Mouse (Mus musculus) myocyte (in vitro differentiated cells): Measurements from ENCODE around the gene Gm20388. TPM values are rescaled to one million over a fixed set of nuclear protein-coding genes. Genes with fewer than 3 reads are reported as not detected.

Experiments
- H3K27me3 ChIP-seq: one replicate; pipeline ENCODE4 v1.6.1; 2011; ENCODE audit not compliant: control insufficient read depth, insufficient read depth, insufficient read length
- H3K36me3 ChIP-seq: one replicate; pipeline ENCODE4 v1.6.1; 2011; ENCODE audit not compliant: control insufficient read depth, insufficient read depth
- H3K4me2 ChIP-seq: one replicate; pipeline ENCODE4 v1.6.1; 2011; ENCODE audit warnings: low read depth, control low read depth
- H3K4me3 ChIP-seq: one replicate; pipeline ENCODE4 v1.5.1; 2011; ENCODE audit warnings: mild to moderate bottlenecking, control low read depth, moderate library complexity
- H3K79me2 ChIP-seq: one replicate; pipeline ENCODE4 v1.6.1; 2011; ENCODE audit not compliant: control insufficient read depth, insufficient read depth
- H3ac ChIP-seq: one replicate; pipeline ENCODE4 v1.6.1; 2011; ENCODE audit not compliant: control insufficient read depth, insufficient read length
- CEBPB ChIP-seq: IDR thresholded peaks from 2 replicates; pipeline ENCODE4 v1.6.1; 2011; ENCODE audit warnings: mild to moderate bottlenecking, moderate library complexity; ENCODE audit not compliant: poor library complexity, insufficient read depth, severe bottlenecking
- E2F4 ChIP-seq: IDR thresholded peaks from one replicate; pipeline ENCODE4 v1.6.1; 2011; ENCODE audit warnings: mild to moderate bottlenecking, control low read depth, moderate library complexity; ENCODE audit not compliant: insufficient read depth
- MAX ChIP-seq: IDR thresholded peaks from one replicate; pipeline ENCODE4 v1.6.1; 2011; ENCODE audit warnings: low read depth, mild to moderate bottlenecking, control low read depth
- MYOD1 ChIP-seq, 3 experiments: IDR thresholded peaks; one replicate each; pipeline ENCODE4 v1.6.1; 2011; ENCODE audit warnings: control low read depth in 2 of 3, low read depth in 2 of 3, mild to moderate bottlenecking in 2 of 3, moderate library complexity in 1 of 3; ENCODE audit not compliant: insufficient read length in 2 of 3, control insufficient read depth in 1 of 3
- MYOG ChIP-seq, 3 experiments: IDR thresholded peaks; one replicate each; pipeline ENCODE4 v1.6.1; 2011; ENCODE audit warnings: control low read depth in 2 of 3, low read depth in 2 of 3, mild to moderate bottlenecking in 2 of 3; ENCODE audit not compliant: insufficient read length in 2 of 3, control insufficient read depth in 1 of 3, insufficient read depth in 1 of 3
- POLR2A ChIP-seq: IDR thresholded peaks from one replicate; pipeline ENCODE4 v1.6.1; 2011; ENCODE audit warnings: low read depth, mild to moderate bottlenecking, control low read depth, moderate library complexity; ENCODE audit not compliant: insufficient read length
- POLR2AphosphoS2 ChIP-seq: IDR thresholded peaks from one replicate; pipeline ENCODE4 v1.6.1; 2011; ENCODE audit warnings: low read depth, control low read depth; ENCODE audit not compliant: insufficient read length
- REST ChIP-seq: IDR thresholded peaks from one replicate; pipeline ENCODE4 v1.6.1; 2011; ENCODE audit warnings: mild to moderate bottlenecking, control low read depth, moderate library complexity; ENCODE audit not compliant: insufficient read depth, insufficient read length
- SRF ChIP-seq: IDR thresholded peaks from one replicate; pipeline ENCODE4 v1.6.1; 2011; ENCODE audit warnings: low read depth; ENCODE audit not compliant: control insufficient read depth, insufficient read length
- TCF12 ChIP-seq: IDR thresholded peaks from one replicate; pipeline ENCODE4 v1.6.1; 2011; ENCODE audit warnings: mild to moderate bottlenecking, control low read depth; ENCODE audit not compliant: poor library complexity, insufficient read depth, severe bottlenecking
- TCF3 ChIP-seq: IDR thresholded peaks from one replicate; pipeline ENCODE4 v1.6.1; 2011; ENCODE audit warnings: low read depth, control low read depth; ENCODE audit not compliant: insufficient read length
- USF1 ChIP-seq: IDR thresholded peaks from one replicate; pipeline ENCODE4 v1.6.1; 2011; ENCODE audit warnings: low read depth, mild to moderate bottlenecking, control low read depth, moderate library complexity
- polyA plus RNA-seq: library from polyadenylated mRNA; unstranded; fragments of >200 nt; fragmentation: generic; extraction: Trizol; gene quantifications from one replicate; pipeline ENCODE4 v1.2.1, GENCODE M21; 2012; ENCODE audit warnings: missing spikeins

The Gm20388 gene
- polyA plus RNA-seq, 1 experiment: 15.3 TPM

DNA sequence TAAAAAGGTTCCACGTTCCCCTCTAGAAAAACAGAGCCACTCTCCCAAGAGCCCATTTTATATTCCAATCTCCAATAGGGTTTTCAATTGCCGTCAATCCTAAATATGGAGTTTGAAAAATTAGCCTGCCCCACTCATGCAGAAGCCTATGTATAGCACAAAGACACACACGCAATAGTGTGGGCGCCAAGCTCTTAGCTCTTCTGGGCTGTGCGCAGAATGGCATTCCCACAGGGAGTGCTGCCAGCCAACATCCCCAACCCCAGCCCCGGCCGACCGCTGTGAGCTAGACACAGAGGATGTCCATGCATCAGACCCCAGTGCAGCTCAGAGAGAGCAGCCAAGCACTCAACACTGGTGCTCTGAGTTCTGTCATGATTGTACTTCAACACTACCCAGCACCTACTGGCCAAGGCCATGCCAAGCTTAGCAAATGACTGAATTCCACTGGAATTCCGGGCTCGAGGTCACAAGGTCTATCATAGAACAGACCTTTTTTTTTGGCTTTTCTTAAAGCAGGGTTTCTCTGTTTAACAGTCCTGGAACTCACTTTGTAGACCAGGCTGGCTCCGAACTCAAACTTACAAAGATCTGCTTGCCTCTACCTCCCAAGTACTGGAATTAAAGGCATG, 1899.0 kb downstream of the Gm20388 start:
- TF ChIP-seq TCF12: no peak
- no peak for TF ChIP-seq E2F4
- no peak for TF ChIP-seq MAX
- no peak for TF ChIP-seq CEBPB
- TF ChIP-seq MYOG (IDR thresholded peaks at IDR 0.05; ENCODE audit: control insufficient read depth in 1 of 3, insufficient read depth in 1 of 3, insufficient read length in 2 of 3, low read depth in 2 of 3): no peak
- TF ChIP-seq TCF3: no peak
- TF ChIP-seq POLR2AphosphoS2: no peak
- TF ChIP-seq REST: no peak
- no peak for TF ChIP-seq MYOD1 (IDR thresholded peaks at IDR 0.05; ENCODE audit: control insufficient read depth in 1 of 3, insufficient read length in 2 of 3, low read depth in 2 of 3)
- TF ChIP-seq POLR2A: no peak
- TF ChIP-seq SRF: no peak
- no peak for TF ChIP-seq USF1
- Histone ChIP-seq H3K36me3 (peaks cover 6% of the 10 kb centered on the region), H3ac (no peak overlapping the region)

DNA sequence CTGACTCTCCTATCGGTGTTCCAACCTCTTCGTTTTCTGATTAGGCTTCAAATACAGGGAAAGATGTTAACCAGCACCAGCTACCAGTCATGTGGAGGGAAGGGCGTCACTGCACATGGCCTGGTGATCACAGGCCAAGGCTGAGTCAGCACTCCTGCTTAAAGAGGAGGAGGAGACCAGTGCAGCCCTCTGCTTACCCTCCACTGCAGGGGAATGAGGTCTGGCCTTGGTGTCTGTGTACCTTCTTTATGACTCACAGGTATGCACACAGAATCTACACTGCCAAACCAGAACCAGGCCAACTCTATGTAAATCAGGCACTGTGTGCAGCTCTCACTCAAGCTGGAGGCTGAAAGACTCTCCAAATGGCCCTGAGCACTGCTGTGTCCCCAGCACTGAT, 1900.9 kb downstream of the Gm20388 start:
- no peak overlapping the region for H3K4me3 ChIP-seq
- no peak overlapping the region for H3ac ChIP-seq
- H3K36me3 ChIP-seq: peaks cover 6% of the 10 kb centered on the region
- H3K4me2 ChIP-seq: no peak overlapping the region
- no peaks in the 10 kb centered on the region for H3K27me3 ChIP-seq
- no peak for TF ChIP-seq REST
- no peak for TF ChIP-seq POLR2AphosphoS2
- TF ChIP-seq MAX: no peak
- TF ChIP-seq SRF: no peak
- TF ChIP-seq TCF12: no peak
- TF ChIP-seq POLR2A: no peak
- no peak for TF ChIP-seq MYOG (IDR thresholded peaks at IDR 0.05; ENCODE audit: control insufficient read depth in 1 of 3, insufficient read depth in 1 of 3, insufficient read length in 2 of 3, low read depth in 2 of 3)
- H3K79me2 ChIP-seq: no peaks in the 10 kb centered on the region

More for the DNA sequence above, 1899.0 kb downstream of the Gm20388 start:
- H3K4me3 ChIP-seq: no peak overlapping the region
- H3K79me2 ChIP-seq: no peaks in the 10 kb centered on the region
- H3K4me2 ChIP-seq: no peak overlapping the region
- no peaks in the 10 kb centered on the region for H3K27me3 ChIP-seq

DNA sequence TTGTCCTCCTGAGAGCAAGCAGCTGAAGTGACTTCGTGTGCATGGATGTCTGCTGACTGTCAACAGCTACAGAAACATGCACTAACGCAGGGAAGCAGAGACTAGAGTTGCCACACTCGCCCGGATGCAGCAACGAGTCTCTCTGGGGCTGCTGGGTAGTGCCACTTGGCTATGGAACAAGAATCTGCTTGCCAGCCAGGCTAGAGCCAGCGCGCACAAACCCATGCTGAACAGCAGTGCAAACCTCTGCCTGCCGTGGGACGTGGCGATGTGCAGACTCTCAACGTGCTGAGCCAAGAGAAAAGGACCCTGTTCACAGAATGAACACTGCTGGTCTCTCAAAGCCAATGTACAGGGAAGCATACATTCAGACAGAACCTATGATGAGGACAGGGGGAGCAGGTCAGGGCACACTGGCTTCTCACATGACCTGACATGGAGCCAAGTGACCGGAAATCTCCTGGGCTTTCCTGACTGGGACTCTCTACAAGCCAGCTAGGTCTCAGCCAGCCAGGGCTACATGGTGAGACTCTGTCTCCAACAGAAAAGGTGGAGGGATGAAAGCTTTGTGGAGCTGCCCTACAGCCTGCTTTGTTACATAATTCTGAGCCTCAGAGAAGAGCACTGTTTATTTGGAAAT, 1901.4 kb downstream of the Gm20388 start:
- Histone ChIP-seq H3K4me3 (no peak overlapping the region), H3K36me3 (peaks cover 6% of the 10 kb centered on the region), H3ac (no peak overlapping the region), H3K79me2 (no peaks in the 10 kb centered on the region), H3K4me2 (no peak overlapping the region), H3K27me3 (no peaks in the 10 kb centered on the region)
- TF ChIP-seq CEBPB (no peak), REST (no peak), TCF12 (no peak), POLR2A (no peak), MAX (no peak), SRF (no peak), MYOD1 (IDR thresholded peaks at IDR 0.05; ENCODE audit: control insufficient read depth in 1 of 3, insufficient read length in 2 of 3, low read depth in 2 of 3) (no peak), E2F4 (no peak), MYOG (IDR thresholded peaks at IDR 0.05; ENCODE audit: control insufficient read depth in 1 of 3, insufficient read depth in 1 of 3, insufficient read length in 2 of 3, low read depth in 2 of 3) (no peak)

DNA sequence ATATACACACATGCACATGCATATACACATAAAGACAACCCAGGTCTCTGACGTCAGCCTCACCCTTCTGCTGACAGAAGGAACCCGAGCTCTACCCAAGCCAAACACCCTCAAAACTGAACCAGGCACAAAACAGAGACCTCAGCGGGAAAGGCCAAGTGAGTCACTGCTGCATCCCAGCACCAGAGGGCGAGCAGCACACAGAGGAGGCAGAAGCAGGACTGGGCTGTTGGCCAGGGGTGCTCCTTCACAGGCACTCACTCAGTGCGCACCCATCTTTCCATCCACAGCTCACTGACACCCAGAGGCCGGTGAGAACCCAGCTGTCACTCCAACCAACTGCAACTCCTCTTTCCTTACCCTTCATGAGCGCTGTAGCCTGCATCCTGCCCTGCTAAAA, 1907.6 kb downstream of the Gm20388 start:
- H3K79me2 ChIP-seq: peaks cover 5% of the 10 kb centered on the region
- TF ChIP-seq POLR2AphosphoS2 (no peak), CEBPB (no peak), TCF12 (no peak), E2F4 (no peak), MAX (no peak), REST (no peak), TCF3 (no peak), SRF (no peak), MYOG (IDR thresholded peaks at IDR 0.05; ENCODE audit: control insufficient read depth in 1 of 3, insufficient read depth in 1 of 3, insufficient read length in 2 of 3, low read depth in 2 of 3) (no peak), USF1 (no peak), MYOD1 (IDR thresholded peaks at IDR 0.05; ENCODE audit: control insufficient read depth in 1 of 3, insufficient read length in 2 of 3, low read depth in 2 of 3) (no peak), POLR2A (no peak)
- H3K4me2 ChIP-seq: no peak overlapping the region
- no peaks in the 10 kb centered on the region for H3K27me3 ChIP-seq
- H3K4me3 ChIP-seq: no peak overlapping the region
- peaks cover 6% of the 10 kb centered on the region for H3K36me3 ChIP-seq
- no peak overlapping the region for H3ac ChIP-seq

DNA sequence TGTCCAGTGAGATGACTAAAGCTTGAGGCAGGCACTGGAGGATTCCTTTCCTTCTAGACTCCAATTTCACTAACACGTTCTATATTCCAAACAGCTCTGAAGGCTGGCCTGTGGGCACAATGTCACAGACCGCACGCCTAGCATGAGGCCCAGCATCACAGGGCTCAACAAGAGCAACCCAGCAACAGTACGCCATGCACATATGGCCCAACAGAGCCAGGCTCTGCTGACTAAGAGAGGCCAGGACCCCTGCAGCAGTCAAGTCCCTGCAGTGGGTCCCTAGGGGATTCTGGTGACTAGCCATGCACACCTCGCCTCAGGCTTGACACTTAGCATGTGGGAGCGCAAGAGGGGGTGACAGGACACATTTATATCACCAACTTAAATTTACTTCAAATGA, 1910.2 kb downstream of the Gm20388 start:
- no peak overlapping the region for H3K4me3 ChIP-seq
- no peak overlapping the region for H3ac ChIP-seq
- no peak for TF ChIP-seq REST
- TF ChIP-seq TCF12: no peak
- no peak for TF ChIP-seq MYOG (IDR thresholded peaks at IDR 0.05; ENCODE audit: control insufficient read depth in 1 of 3, insufficient read depth in 1 of 3, insufficient read length in 2 of 3, low read depth in 2 of 3)
- no peak for TF ChIP-seq MYOD1 (IDR thresholded peaks at IDR 0.05; ENCODE audit: control insufficient read depth in 1 of 3, insufficient read length in 2 of 3, low read depth in 2 of 3)
- no peak for TF ChIP-seq MAX
- no peak for TF ChIP-seq POLR2A
- no peak for TF ChIP-seq CEBPB
- TF ChIP-seq SRF: no peak
- no peak for TF ChIP-seq TCF3
- no peak for TF ChIP-seq USF1
- no peak for TF ChIP-seq E2F4
- TF ChIP-seq POLR2AphosphoS2: no peak
- H3K27me3 ChIP-seq: no peaks in the 10 kb centered on the region
- H3K4me2 ChIP-seq: no peak overlapping the region
- H3K79me2 ChIP-seq: peaks cover 8% of the 10 kb centered on the region
- H3K36me3 ChIP-seq: peaks cover 3% of the 10 kb centered on the region
